Mouse (Mus musculus) leukemia stem cell, adult 10-12 weeks (primary cell): ENCODE data around the gene Tcirg1. TPM values are rescaled to one million over a fixed set of nuclear protein-coding genes. Genes with fewer than 3 reads are reported as not detected.

Experiments used
- polyA plus RNA-seq: library from polyadenylated mRNA; stranded (reverse); fragments of >175 nt; gene quantifications from 2 replicates; pipeline ENCODE4 v1.2.3, GENCODE M21; 2012; ENCODE audit warnings: low replicate concordance

Tcirg1 gene
- 75.8 and 86.6 TPM in 2 replicates for polyA plus RNA-seq

GRCm38 (mm10) chr19:3906795-3907786, at the start of gene Tcirg1:
Tcirg1 (minus strand) TSS chr19:3907133.

GRCm38 (mm10) chr19:3935032-3935895, 28.3 kb upstream of the Tcirg1 start, which contains the start of gene Unc93b1:
Unc93b1 (plus strand) TSS chr19:3935186.

GRCm38 (mm10) chr19:3929211-3929941, 22.4 kb upstream of the Tcirg1 start, which contains the start of gene Aldh3b1:
Aldh3b1 (minus strand) TSS chr19:3929808.

GRCm38 (mm10) chr19:3912337-3913204, 5.6 kb upstream of the Tcirg1 start, which contains the start of gene Ndufs8:
Ndufs8 (minus strand) TSS chr19:3912774.

GRCm38 (mm10) chr19:3851502-3851962, 55.4 kb downstream of the Tcirg1 start, which contains the start of gene Chka:
Chka (plus strand) TSS chr19:3851773.

Other genes starting within 250 kb of the Tcirg1 start
- gene Lrp5, start 220.6 kb downstream of the Tcirg1 start, polyA plus RNA-seq = 10.6 and 10.8 TPM in 2 replicates
- gene 1810055G02Rik, start 198.8 kb downstream of the Tcirg1 start, polyA plus RNA-seq = 8.9 and 30.1 TPM in 2 replicates
- gene Kmt5b, start 139.7 kb downstream of the Tcirg1 start, polyA plus RNA-seq = 6.5 and 8.3 TPM in 2 replicates
- gene Chka, start 55.4 kb downstream of the Tcirg1 start, polyA plus RNA-seq = 11.0 and 16.6 TPM in 2 replicates
- 14.8 and 113 TPM in 2 replicates for gene Ndufs8, start 5.6 kb upstream of the Tcirg1 start, polyA plus RNA-seq
- 3.5 and 4.9 TPM in 2 replicates for gene Aldh3b1, start 22.7 kb upstream of the Tcirg1 start, polyA plus RNA-seq
- gene Unc93b1, start 28.1 kb upstream of the Tcirg1 start, polyA plus RNA-seq = 122 and 124 TPM in 2 replicates
- not detected in 2 replicates for gene Aldh3b3, start 51.5 kb upstream of the Tcirg1 start, polyA plus RNA-seq
- gene Aldh3b2, start 65.2 kb upstream of the Tcirg1 start, polyA plus RNA-seq = 0.26 and 0.83 TPM in 2 replicates
- gene Acy3, start 79.4 kb upstream of the Tcirg1 start, polyA plus RNA-seq = 4.2 and 13.1 TPM in 2 replicates
- not detected in 2 replicates for gene Tbx10, start 85.6 kb upstream of the Tcirg1 start, polyA plus RNA-seq
- gene Nudt8, start 93.4 kb upstream of the Tcirg1 start, polyA plus RNA-seq = 18.3 and 18.7 TPM in 2 replicates
- gene Gm49405, start 93.5 kb upstream of the Tcirg1 start, polyA plus RNA-seq = 5.0 TPM in 2 replicates
- gene Doc2g, start 96.2 kb upstream of the Tcirg1 start, polyA plus RNA-seq = 9.6 and 25.7 TPM in 2 replicates
- gene Ndufv1, start 105.7 kb upstream of the Tcirg1 start, polyA plus RNA-seq = 116 and 238 TPM in 2 replicates
- 87.4 and 343 TPM in 2 replicates for gene Gstp1, start 130.9 kb upstream of the Tcirg1 start, polyA plus RNA-seq
- 0.83 TPM in 1 of 2 replicates, not detected in the other for gene Gstp2, start 138.9 kb upstream of the Tcirg1 start, polyA plus RNA-seq
- 8.9 and 10.2 TPM in 2 replicates for gene Gstp3, start 152.4 kb upstream of the Tcirg1 start, polyA plus RNA-seq
- gene Cabp2, start 174.4 kb upstream of the Tcirg1 start, polyA plus RNA-seq = not detected in 2 replicates
- gene Cdk2ap2, start 190.0 kb upstream of the Tcirg1 start, polyA plus RNA-seq = 187 and 207 TPM in 2 replicates
- 116 and 152 TPM in 2 replicates for gene Pitpnm1, start 192.9 kb upstream of the Tcirg1 start, polyA plus RNA-seq
- gene Aip, start 218.7 kb upstream of the Tcirg1 start, polyA plus RNA-seq = 140 and 201 TPM in 2 replicates
- not detected in 2 replicates for gene Gpr152, start 232.7 kb upstream of the Tcirg1 start, polyA plus RNA-seq
- gene Cabp4, start 236.9 kb upstream of the Tcirg1 start, polyA plus RNA-seq = 0.80 and 4.6 TPM in 2 replicates
- gene Coro1b, start 241.5 kb upstream of the Tcirg1 start, polyA plus RNA-seq = 68.6 and 81.7 TPM in 2 replicates
- gene Ptprcap, start 246.5 kb upstream of the Tcirg1 start, polyA plus RNA-seq = 311 and 444 TPM in 2 replicates